Comparison of ENCODE assay signal across 8 mouse cellular contexts in genomic region chr13:116711148-116711865, GRCm38 (mm10).
DNase-seq lines count a peak whose midpoint lies in the region; ATAC-seq and TF ChIP-seq lines count a peak whose summit lies in the region.

No protein-coding gene starts in this region.

- H3K9ac ChIP-seq in forebrain, embryonic 12.5 days = peak overlapping the region; percentile 36
- H3K9ac ChIP-seq in liver, embryonic 14.5 days (replicated peaks) = no peak overlapping the region
- H3K9ac ChIP-seq in stomach, embryonic 15.5 days = no peak overlapping the region

- H3K4me2 ChIP-seq in forebrain, embryonic 12.5 days = peak overlapping the region; percentile 63
- H3K4me2 ChIP-seq in liver, embryonic 14.5 days (ENCODE audit: low read depth) = peak overlapping the region; percentile 46
- H3K4me2 ChIP-seq in stomach, embryonic 15.5 days = peak overlapping the region; percentile 72

- no peaks in the 10 kb centered on the region for H3K9me3 ChIP-seq in forebrain, embryonic 12.5 days
- H3K9me3 ChIP-seq in liver, embryonic 14.5 days (ENCODE audit: control insufficient read depth, low read length) = no peaks in the 10 kb centered on the region
- no peaks in the 10 kb centered on the region for H3K9me3 ChIP-seq in stomach, embryonic 15.5 days

- peaks cover 55% of the 10 kb centered on the region for H3K27me3 ChIP-seq in forebrain, embryonic 12.5 days
- H3K27me3 ChIP-seq in liver, embryonic 14.5 days (ENCODE audit: control insufficient read depth, insufficient read depth, low read length) = peaks cover 58% of the 10 kb centered on the region
- H3K27me3 ChIP-seq in stomach, embryonic 15.5 days (replicated peaks) = peaks cover 26% of the 10 kb centered on the region

- no peaks in the 10 kb centered on the region for H3K36me3 ChIP-seq in forebrain, embryonic 12.5 days (replicated peaks)
- H3K36me3 ChIP-seq in liver, embryonic 14.5 days (replicated peaks; ENCODE audit: control insufficient read depth, insufficient read depth, low read depth) = no peaks in the 10 kb centered on the region
- H3K36me3 ChIP-seq in stomach, embryonic 15.5 days = no peaks in the 10 kb centered on the region

- peaks cover 50% of the 10 kb centered on the region for H3K4me1 ChIP-seq in forebrain, embryonic 12.5 days
- no peaks in the 10 kb centered on the region; a peak in 2 of 4 replicates for H3K4me1 ChIP-seq in liver, embryonic 14.5 days (replicated peaks; ENCODE audit: control insufficient read depth in 2 of 2, insufficient read depth in 2 of 2, low read length in 1 of 2)
- no peaks in the 10 kb centered on the region for H3K4me1 ChIP-seq in stomach, embryonic 15.5 days

- peak overlapping the region; percentile 61 for H3K27ac ChIP-seq in forebrain, embryonic 12.5 days
- no peak overlapping the region for H3K27ac ChIP-seq in liver, embryonic 14.5 days
- H3K27ac ChIP-seq in stomach, embryonic 15.5 days = peak overlapping the region; percentile 49

- peak; percentile 15 to 68 for DNase-seq in adrenal gland, adult (ENCODE audit: inconsistent age in 2 of 2, low spot score in 1 of 2)
- DNase-seq in adrenal gland, postnatal 4 days (ENCODE audit: low spot score in 2 of 2) = no peak
- DNase-seq in B cell, adult 2 months = peak; percentile 37 to 40
- no peak for DNase-seq in liver, embryonic 14.5 days (ENCODE audit: low read depth in 3 of 3, low spot score in 3 of 3)
- no peak for DNase-seq in frontal cortex, adult 2 months (ENCODE audit: extremely low spot score in 1 of 2, low spot score in 1 of 2)
- DNase-seq in ovary, adult 18-20 months (ENCODE audit: low spot score) = no peak

- WGBS in forebrain, embryonic 12.5 days = 2% methylated on average over 22 of the region's 22 CpGs
- under 1% methylated on average over 22 of the region's 22 CpGs for WGBS in liver, embryonic 14.5 days (ENCODE audit: insufficient replicate concordance)
- WGBS in stomach, embryonic 15.5 days = 4% methylated on average over 22 of the region's 22 CpGs

- TF ChIP-seq EP300 in liver, embryonic 14.5 days (IDR thresholded peaks at IDR 0.05; ENCODE audit: low read depth) = no peak

- H3K4me3 ChIP-seq in forebrain, embryonic 12.5 days (replicated peaks) = peak overlapping the region; percentile 34
- H3K4me3 ChIP-seq in liver, embryonic 14.5 days (ENCODE audit: insufficient read depth in 1 of 2, low read depth in 2 of 2, low read length in 2 of 2) = peak overlapping the region; percentile 6 to 18; a peak in 1 of 4 replicates
- peak overlapping the region; percentile 38 for H3K4me3 ChIP-seq in stomach, embryonic 15.5 days (replicated peaks)

- ATAC-seq in forebrain, embryonic 12.5 days (ENCODE audit: low FRiP score) = peak; percentile 67
- no peak for ATAC-seq in liver, embryonic 14.5 days (ENCODE audit: insufficient read depth)
- ATAC-seq in stomach, embryonic 15.5 days (ENCODE audit: insufficient read depth, low FRiP score, low read depth) = no peak

- no peak for TF ChIP-seq CTCF in liver, embryonic 14.5 days (IDR thresholded peaks at IDR 0.05; ENCODE audit: low read depth)

Comparison
In these comparisons a context has a peak if more than half of its experiments do, and no peak if none do; other contexts are left out.
1. DNase-seq: peak in adrenal gland, adult (2 of 2) and B cell, adult 2 months (2 of 2); none in adrenal gland, postnatal 4 days (0 of 2), liver, embryonic 14.5 days (0 of 3), frontal cortex, adult 2 months (0 of 2) and ovary, adult 18-20 months (single experiment).
2. Peak in every context shown above with its lines, with median percentiles within 50 percentile points of each other: H3K4me2 ChIP-seq and H3K4me3 ChIP-seq.